Mouse (Mus musculus) ES-E14 (cell line): ENCODE results near the gene Pgd.

Source experiments
- CHD2 ChIP-seq: IDR thresholded peaks from 2 replicates; pipeline ENCODE4 v1.6.1; 2014; ENCODE audit warnings: mild to moderate bottlenecking, low read depth, low read length, inconsistent platforms
- MAFK ChIP-seq: IDR thresholded peaks from 2 replicates; pipeline ENCODE4 v1.6.1; 2014; ENCODE audit warnings: mild to moderate bottlenecking, low read depth, low read length, inconsistent platforms; ENCODE audit not compliant: insufficient read depth

- TF ChIP-seq MAFK: no peak
- TF ChIP-seq CHD2: no peak
These were observed 23.0 kb downstream of the Pgd start for GRCm38 (mm10) chr4:149143594-149143993.
